Mouse (Mus musculus): ENCODE measurements around the gene Gna11. TPM values are rescaled to one million over a fixed set of nuclear protein-coding genes. Genes with fewer than 3 reads are reported as not detected.

Gene Gna11
- 74.8 and 75.9 TPM in 2 replicates for polyA plus RNA-seq (2016; fragmentation: Nextera tagmentation; extraction: Ambion mirVana)

DNA sequence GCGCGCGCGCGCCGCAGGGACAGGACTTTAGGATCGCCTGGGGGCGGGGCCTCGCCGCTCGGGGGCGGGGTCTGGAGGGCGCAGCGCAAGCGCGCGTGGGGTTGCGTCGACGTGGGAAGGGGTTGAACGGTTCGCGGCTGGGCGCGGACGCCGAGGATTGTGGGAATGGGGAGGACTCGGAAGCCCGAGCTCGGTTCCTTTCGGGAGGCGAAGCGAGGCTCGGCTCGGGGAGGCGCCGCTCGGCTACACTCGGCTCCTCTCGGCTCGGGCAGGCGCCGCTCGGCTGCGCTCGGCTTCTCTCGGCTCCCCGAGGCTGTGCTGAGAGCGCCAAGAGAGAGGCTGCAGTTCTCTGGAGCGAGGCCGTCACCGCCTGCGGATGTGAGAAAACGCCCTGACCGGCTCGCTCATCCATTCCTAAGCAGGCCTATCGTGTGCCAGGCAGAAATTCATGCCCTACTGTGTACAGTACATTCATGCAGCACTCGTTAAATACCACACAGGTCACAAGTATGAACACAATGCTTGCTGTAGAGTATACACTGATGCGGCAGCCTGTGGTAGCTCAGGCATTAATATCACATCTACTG is at the start of gene Gna11:
TSS of gene Gna11 (minus strand) at position 30 of the 587 bp plus-strand sequence.
- peaks cover 39% of the 10 kb centered on the region for H3K4me1 ChIP-seq
- WGBS, result 1% methylated on average over 56 of the region's 59 CpGs
- peak; percentile 96 for ATAC-seq (ENCODE audit: low FRiP score)

DNA sequence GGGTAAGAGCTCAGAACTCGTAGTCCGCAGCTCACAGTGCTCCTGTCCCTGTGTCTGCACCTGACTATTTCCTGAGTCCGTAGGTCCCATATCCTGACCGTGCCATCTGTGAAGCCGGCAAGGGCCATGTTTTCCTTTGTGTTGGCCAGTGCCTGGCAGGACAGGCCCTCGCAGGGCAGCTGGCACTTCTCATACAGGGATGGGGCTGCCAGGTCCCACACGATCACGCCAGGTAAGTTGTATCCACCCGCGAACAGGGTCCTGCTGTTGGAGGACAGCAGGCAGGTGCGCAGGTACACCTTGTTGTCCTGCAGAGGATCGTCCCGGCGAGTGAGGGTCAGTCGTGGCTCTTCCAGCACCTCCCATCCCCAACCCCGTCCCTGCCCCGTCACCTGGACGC is 48.9 kb upstream of the Gna11 start:
- H3K4me1 ChIP-seq, result peaks cover 29% of the 10 kb centered on the region
- H3K27ac ChIP-seq, result no peak overlapping the region
- 72% methylated on average over 18 of the region's 18 CpGs for WGBS
- H3K9ac ChIP-seq, result no peak overlapping the region
- no peaks in the 10 kb centered on the region for H3K9me3 ChIP-seq
- H3K27me3 ChIP-seq, result peaks cover 98% of the 10 kb centered on the region
- no peak for ATAC-seq (ENCODE audit: low FRiP score)
- no peak overlapping the region for H3K4me2 ChIP-seq
- H3K4me3 ChIP-seq (replicated peaks), result no peak overlapping the region
- H3K36me3 ChIP-seq (replicated peaks), result no peaks in the 10 kb centered on the region

More for the DNA sequence above, at the start of gene Gna11:
- H3K27ac ChIP-seq, result peak within 1 kb of the TSS; percentile 92
- no peaks in the 10 kb centered on the region for H3K9me3 ChIP-seq
- peak within 1 kb of the TSS; percentile 99 for H3K4me2 ChIP-seq
- peaks cover 4% of the 10 kb centered on the region; the same call in 1 of the 2 replicates for H3K36me3 ChIP-seq (replicated peaks)
- H3K27me3 ChIP-seq, result no peaks in the 10 kb centered on the region
- peak within 1 kb of the TSS; percentile 96 for H3K4me3 ChIP-seq (replicated peaks)
- peak within 1 kb of the TSS; percentile 91 for H3K9ac ChIP-seq

DNA sequence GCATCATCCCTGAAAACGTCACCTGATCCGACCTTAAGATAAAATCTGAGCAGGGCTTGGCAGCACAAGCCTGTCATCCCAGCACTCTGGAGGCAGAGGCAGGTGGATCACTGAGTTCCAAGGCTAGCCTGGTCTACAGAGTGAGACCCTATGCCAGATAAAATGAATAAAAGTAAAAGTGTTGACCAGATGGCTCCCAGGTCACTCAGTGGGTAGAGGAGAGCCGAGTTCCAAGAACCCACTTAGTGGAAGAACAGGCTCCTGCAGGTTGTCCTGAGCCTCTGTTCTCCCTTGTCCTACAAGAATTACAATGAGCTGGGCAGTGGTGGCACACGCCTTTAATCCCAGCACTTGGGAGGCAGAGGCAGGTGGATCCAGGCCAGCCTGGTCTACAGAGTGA is 48.2 kb upstream of the Gna11 start:
- Histone ChIP-seq H3K9ac (no peak overlapping the region), H3K36me3 (replicated peaks) (no peaks in the 10 kb centered on the region), H3K9me3 (no peaks in the 10 kb centered on the region), H3K4me3 (replicated peaks) (no peak overlapping the region), H3K27ac (no peak overlapping the region), H3K4me1 (peaks cover 29% of the 10 kb centered on the region), H3K27me3 (peaks cover 96% of the 10 kb centered on the region), H3K4me2 (no peak overlapping the region)
- no peak for ATAC-seq (ENCODE audit: low FRiP score)
- 72% methylated on average over 4 of the region's 4 CpGs for WGBS

DNA sequence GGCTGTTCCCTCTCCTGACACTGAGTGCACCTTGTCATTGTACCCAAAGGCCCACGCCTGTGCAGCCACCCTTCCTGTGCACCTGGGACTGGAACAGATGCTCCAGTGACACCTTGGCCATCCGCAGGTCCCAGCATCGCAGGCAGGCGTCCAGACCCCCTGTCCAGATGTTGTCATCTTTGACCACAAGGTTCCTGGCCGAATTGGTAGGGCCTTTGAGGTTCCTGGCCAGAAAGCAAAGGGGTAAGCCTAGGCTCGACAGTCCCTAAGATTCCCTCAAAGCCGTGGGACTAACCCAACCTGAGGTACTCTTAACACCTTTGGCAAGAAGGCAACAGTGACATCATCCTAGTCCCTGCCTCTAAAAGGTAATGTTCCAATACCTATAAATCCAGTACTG is 47.6 kb upstream of the Gna11 start:
- H3K27me3 ChIP-seq, result peaks cover 90% of the 10 kb centered on the region
- H3K4me3 ChIP-seq (replicated peaks), result no peak overlapping the region
- H3K36me3 ChIP-seq (replicated peaks), result no peaks in the 10 kb centered on the region
- no peak for ATAC-seq (ENCODE audit: low FRiP score)
- H3K9ac ChIP-seq, result no peak overlapping the region
- H3K27ac ChIP-seq, result no peak overlapping the region
- H3K9me3 ChIP-seq, result no peaks in the 10 kb centered on the region
- WGBS, result 75% methylated on average over 7 of the region's 7 CpGs
- H3K4me2 ChIP-seq, result no peak overlapping the region
- peaks cover 25% of the 10 kb centered on the region for H3K4me1 ChIP-seq

DNA sequence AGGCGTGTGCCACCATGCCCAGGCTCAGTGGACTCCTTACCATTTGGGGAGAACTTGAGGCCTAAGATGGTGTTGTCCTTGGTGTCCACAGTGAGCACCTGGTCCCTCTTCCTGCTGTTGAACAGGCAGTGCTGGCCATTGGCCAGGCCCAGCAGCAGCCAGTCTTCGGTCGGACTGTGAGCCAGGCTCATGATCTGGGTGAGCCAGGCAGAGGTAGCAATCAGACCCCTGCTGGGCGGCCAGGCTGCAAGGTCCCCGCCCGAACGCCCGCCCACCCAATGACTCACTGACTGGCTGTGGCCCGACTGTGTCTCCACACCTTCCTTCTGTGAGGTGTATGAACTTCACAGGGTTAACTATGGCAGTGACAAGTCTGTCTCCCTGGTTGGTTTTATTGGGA is 46.9 kb upstream of the Gna11 start:
- WGBS, result 65% methylated on average over 9 of the region's 9 CpGs
- ATAC-seq (ENCODE audit: low FRiP score), result no peak
- H3K27me3 ChIP-seq, result peaks cover 89% of the 10 kb centered on the region
- no peaks in the 10 kb centered on the region for H3K9me3 ChIP-seq
- H3K36me3 ChIP-seq (replicated peaks), result no peaks in the 10 kb centered on the region
- H3K9ac ChIP-seq, result no peak overlapping the region
- no peak overlapping the region for H3K4me3 ChIP-seq (replicated peaks)
- H3K4me1 ChIP-seq, result peaks cover 17% of the 10 kb centered on the region
- no peak overlapping the region for H3K4me2 ChIP-seq
- H3K27ac ChIP-seq, result no peak overlapping the region

DNA sequence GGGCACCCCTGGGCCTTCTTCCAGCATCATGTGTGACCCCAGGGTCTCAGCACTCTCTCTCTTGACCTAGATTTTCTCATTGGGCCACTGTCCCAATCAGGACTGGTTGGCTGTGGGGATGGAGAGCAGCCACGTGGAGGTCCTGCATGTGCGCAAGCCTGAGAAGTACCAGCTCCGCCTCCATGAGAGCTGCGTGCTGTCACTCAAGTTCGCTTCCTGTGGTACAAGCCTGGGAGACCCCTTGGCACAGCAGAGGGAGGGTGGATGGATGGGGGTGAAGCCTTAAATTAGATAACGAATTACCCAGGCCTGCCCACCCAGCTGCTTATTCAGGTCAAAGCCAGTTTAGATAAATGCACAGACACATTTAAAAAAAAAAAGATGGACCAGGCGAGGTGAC is 43.7 kb upstream of the Gna11 start:
- Histone ChIP-seq H3K4me3 (replicated peaks) (no peak overlapping the region), H3K4me1 (no peaks in the 10 kb centered on the region), H3K27me3 (peaks cover 83% of the 10 kb centered on the region), H3K9me3 (no peaks in the 10 kb centered on the region), H3K4me2 (no peak overlapping the region), H3K36me3 (replicated peaks) (no peaks in the 10 kb centered on the region), H3K9ac (no peak overlapping the region), H3K27ac (no peak overlapping the region)
- ATAC-seq (ENCODE audit: low FRiP score), result no peak
- 72% methylated on average over 7 of the region's 7 CpGs for WGBS

DNA sequence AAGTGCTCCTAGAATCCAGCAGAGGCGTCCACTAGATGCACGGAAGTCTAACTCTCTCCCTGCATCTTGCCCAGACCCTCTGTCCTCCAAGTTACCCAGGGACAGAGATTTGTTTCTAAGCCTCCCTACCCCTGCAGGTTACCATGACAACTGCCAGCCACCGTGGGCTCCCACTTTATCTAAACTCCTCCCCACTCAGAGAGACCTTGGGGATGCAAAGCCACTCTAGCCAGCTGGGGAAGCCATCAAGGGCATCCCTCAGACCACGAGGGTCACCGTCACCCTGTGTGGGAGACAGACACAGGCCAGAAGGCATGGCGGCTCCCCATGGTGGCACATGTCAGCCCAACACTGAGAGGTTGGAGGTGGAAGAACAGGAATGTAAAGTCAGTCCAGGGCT is 38.4 kb upstream of the Gna11 start:
- H3K36me3 ChIP-seq (replicated peaks), result no peaks in the 10 kb centered on the region; the same call in 1 of the 2 replicates
- ATAC-seq (ENCODE audit: low FRiP score), result no peak
- H3K9me3 ChIP-seq, result no peaks in the 10 kb centered on the region
- H3K27me3 ChIP-seq, result peaks cover 78% of the 10 kb centered on the region
- no peak overlapping the region for H3K9ac ChIP-seq
- H3K4me2 ChIP-seq, result no peak overlapping the region
- peaks cover 20% of the 10 kb centered on the region for H3K4me1 ChIP-seq
- H3K27ac ChIP-seq, result no peak overlapping the region
- WGBS, result 52% methylated on average over 6 of the region's 6 CpGs
- H3K4me3 ChIP-seq (replicated peaks), result no peak overlapping the region

DNA sequence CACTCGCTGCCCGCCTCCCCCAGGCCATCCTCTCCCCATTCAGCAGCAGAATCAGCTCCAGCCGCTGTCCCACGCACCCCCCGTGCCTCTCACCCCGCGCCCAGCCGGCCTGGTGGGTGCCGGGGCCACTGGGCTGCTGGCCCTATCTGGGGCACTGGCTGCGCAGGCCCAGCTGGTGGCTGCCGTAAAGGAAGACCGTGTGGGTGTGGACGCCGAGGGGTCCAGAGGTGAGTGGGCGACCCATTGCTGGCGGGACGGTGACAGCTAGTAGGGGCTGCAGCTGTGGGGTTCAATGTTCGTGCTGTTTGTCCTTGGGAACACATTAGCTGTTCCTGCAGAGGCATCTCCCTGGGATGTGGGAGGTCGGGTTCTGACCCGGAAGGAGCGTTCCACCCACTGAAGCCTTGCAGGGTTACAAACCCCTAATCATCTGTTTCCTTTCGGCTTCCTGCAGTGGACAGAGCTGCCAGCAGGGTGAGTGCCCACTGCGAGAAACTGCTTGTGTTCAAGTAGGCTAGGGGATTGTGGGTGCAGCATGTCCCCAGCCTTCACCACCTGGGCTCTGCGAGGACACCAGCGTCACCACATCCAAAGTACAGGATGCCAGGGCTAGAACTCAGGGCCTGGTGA is 35.6 kb upstream of the Gna11 start:
- whole genome bisulfite sequencing, result 64% methylated on average over 25 of the region's 25 CpGs
- Histone ChIP-seq H3K9me3 (no peaks in the 10 kb centered on the region), H3K27me3 (peaks cover 85% of the 10 kb centered on the region), H3K9ac (0 out of 2 replicates have a peak overlapping the region, but pooled peaks have one; percentile 29), H3K4me1 (peaks cover 27% of the 10 kb centered on the region), H3K36me3 (replicated peaks) (no peaks in the 10 kb centered on the region; the same call in 1 of the 2 replicates), H3K4me3 (replicated peaks) (no peak overlapping the region), H3K27ac (no peak overlapping the region), H3K4me2 (no peak overlapping the region)
- no peak for ATAC-seq (ENCODE audit: low FRiP score)

DNA sequence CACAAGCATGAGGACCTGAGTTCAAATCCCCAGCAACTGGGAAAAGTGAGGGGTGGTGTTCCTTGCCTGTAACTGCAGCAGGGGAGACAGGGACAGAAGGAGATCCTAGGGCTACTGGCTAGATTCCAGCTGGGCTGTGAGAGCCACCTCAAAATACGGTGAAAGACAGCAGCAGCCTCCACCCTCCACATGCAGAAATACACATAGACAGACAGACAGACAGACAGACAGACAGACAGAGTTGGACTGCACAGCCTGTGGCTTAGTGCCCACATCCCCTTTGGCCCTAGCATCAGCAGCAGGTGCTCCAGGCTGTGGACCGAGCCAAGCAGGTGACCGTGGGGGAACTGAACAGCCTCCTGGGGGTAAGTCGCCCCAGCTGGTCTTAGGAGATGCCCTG is 35.0 kb upstream of the Gna11 start:
- H3K9me3 ChIP-seq, result no peaks in the 10 kb centered on the region
- H3K9ac ChIP-seq, result no peak overlapping the region
- no peak overlapping the region for H3K27ac ChIP-seq
- 79% methylated on average over 4 of the region's 4 CpGs for WGBS
- no peak overlapping the region for H3K4me2 ChIP-seq
- H3K4me1 ChIP-seq, result peaks cover 33% of the 10 kb centered on the region
- ATAC-seq (ENCODE audit: low FRiP score), result no peak
- no peaks in the 10 kb centered on the region; the same call in 1 of the 2 replicates for H3K36me3 ChIP-seq (replicated peaks)
- H3K27me3 ChIP-seq, result peaks cover 86% of the 10 kb centered on the region
- no peak overlapping the region for H3K4me3 ChIP-seq (replicated peaks)

DNA sequence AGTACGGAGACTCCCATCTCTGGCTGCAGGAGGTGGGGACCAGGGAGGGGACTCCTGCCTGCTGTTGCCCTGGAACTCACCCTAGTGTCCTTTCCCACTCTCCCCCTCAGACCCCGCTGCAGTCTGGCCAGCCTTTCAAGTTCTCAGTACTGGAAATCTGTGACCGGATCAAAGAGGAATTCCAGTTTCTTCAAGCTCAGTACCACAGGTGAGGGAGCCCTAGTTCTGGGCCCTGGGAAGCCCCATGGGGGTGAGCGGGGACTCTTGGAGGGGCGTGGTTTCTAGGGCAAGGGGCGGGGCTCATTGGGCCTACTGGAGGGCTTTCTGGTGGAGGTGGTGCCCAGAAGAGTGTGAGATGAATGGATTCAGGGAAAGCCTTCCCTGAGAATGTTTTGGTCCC is 30.7 kb upstream of the Gna11 start:
- no peaks in the 10 kb centered on the region for H3K9me3 ChIP-seq
- no peak for ATAC-seq (ENCODE audit: low FRiP score)
- no peak overlapping the region for H3K27ac ChIP-seq
- WGBS, result 2% methylated on average over 6 of the region's 6 CpGs
- H3K9ac ChIP-seq, result peak overlapping the region; percentile 63
- H3K4me2 ChIP-seq, result peak overlapping the region; percentile 74
- H3K27me3 ChIP-seq, result peaks cover 87% of the 10 kb centered on the region
- H3K36me3 ChIP-seq (replicated peaks), result no peaks in the 10 kb centered on the region
- H3K4me1 ChIP-seq, result peaks cover 48% of the 10 kb centered on the region
- H3K4me3 ChIP-seq (replicated peaks), result peak overlapping the region; percentile 52

DNA sequence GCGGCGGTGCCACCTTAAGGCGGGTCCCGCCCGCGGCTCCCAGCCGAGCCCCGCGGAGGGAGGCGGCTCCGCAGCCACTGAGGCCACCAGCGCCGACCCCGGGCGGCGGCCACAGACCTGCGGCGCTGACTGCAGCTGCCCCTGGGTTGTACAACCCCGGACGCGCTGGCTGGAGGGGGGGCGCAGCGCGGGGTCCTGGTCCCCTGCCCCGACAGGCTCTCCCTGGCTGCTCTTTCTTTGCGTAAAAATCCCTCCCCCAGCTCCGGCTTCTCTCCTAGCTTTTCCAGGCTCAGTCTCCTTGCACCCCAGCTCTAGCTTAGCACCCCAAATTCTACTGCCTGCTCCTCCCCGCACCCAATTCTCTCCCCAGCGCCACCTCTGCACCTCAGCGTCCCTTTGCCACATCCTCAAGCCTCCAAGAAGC is 30.2 kb upstream of the Gna11 start:
- 1% methylated on average over 22 of the region's 30 CpGs for WGBS
- H3K4me1 ChIP-seq, result peaks cover 49% of the 10 kb centered on the region

DNA sequence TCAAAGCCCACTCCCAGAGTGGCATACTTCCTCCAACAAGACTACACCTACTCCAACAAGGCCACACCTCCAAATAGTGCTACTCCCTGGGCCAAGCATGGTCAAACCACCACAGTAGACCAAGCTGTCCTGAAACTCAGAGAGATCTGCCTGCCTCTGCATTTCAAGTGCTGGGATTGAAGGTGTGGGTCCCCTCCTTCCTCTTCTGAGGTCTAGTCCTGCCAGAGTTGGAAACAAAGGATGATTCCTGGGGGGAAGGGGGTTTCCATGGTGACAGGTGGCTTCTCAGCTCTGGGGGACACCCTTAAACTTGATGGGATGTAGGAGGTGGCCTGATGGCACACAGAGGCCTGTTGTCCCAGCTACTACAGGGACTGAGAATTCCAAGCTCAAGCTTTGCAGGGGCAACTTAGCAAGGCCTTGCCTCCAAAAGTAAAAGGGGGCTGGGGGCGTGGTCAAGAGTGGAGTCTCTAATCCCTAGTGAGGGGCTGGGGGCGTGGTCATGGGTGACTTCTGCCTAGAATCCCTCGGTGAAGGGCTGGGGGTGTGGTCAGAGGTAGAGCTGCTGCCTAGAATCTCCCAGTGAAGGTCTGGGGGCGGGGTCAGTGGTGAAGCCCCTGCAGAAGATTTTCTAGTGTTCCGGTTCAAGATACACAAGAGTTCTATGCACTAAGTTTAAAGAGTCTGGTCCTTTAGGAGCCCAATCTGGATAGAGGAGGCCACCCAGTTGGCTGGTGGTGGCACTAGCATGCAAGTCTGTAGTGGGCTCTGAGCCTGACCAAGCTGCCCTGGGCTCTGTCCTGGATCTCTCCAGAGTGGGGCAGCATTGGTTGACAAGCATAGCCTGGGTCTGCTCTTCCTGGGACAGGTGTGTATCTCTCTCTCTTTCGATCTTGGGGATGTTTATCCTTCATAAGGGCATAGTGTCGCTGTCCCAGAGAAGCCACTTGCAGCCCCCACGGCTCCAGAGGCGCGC is 29.4 kb upstream of the Gna11 start, which contains the start of gene Tle2:
TSS of gene Tle2 (plus strand) at position 481 of the 976 bp plus-strand sequence.
- no peaks in the 10 kb centered on the region for H3K36me3 ChIP-seq (replicated peaks)
- WGBS, result 17% methylated on average over 10 of the region's 10 CpGs
- H3K27ac ChIP-seq, result peak within 1 kb of the TSS; percentile 19; the same call in 1 of the 2 replicates
- H3K27me3 ChIP-seq, result peaks cover 80% of the 10 kb centered on the region
- H3K4me3 ChIP-seq (replicated peaks), result peak within 1 kb of the TSS; percentile 52
- no peaks in the 10 kb centered on the region for H3K9me3 ChIP-seq
- H3K4me2 ChIP-seq, result peak within 1 kb of the TSS; percentile 74
- H3K9ac ChIP-seq, result peak within 1 kb of the TSS; percentile 63
- ATAC-seq (ENCODE audit: low FRiP score), result no peak
- peaks cover 57% of the 10 kb centered on the region for H3K4me1 ChIP-seq

More for the DNA sequence above, 30.2 kb upstream of the Gna11 start:
- peak overlapping the region; percentile 63 for H3K9ac ChIP-seq
- no peaks in the 10 kb centered on the region for H3K36me3 ChIP-seq (replicated peaks)
- no peak for ATAC-seq (ENCODE audit: low FRiP score)
- no peaks in the 10 kb centered on the region for H3K9me3 ChIP-seq
- H3K4me3 ChIP-seq (replicated peaks), result peak overlapping the region; percentile 52
- H3K27ac ChIP-seq, result peak overlapping the region; percentile 19; the same call in 1 of the 2 replicates
- H3K4me2 ChIP-seq, result peak overlapping the region; percentile 74
- H3K27me3 ChIP-seq, result peaks cover 82% of the 10 kb centered on the region
